In the genomic region with DNA sequence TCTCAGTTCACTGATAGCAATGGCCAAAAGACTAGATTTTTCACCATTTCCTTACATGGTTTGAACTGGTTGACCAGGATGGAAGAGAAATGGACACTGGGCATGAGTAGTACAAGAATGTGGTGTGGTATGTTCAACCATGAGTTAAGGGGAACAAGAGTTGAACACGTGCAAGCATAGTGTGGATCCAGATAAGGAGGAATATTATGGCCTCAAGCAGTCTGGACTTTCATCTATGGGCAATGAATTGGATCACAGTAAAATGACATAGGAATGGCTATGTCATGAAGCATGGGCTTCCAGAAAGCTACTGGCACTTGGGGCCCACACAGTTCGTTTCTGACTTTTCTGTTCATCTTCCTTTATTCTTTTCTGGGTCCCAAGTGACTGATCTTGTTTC, we compare ENCODE assay signal across 21 mouse cellular contexts.
DNase-seq lines count a peak whose midpoint lies in the region; ATAC-seq lines count a peak whose summit lies in the region.
"Had no signal": no experiment of that assay in that cellular context is flagged by ENCODE, and none has a peak within 500 bp of the region (broad histone marks: within the 10 kb centered on the region; RNA-seq: fewer than 3 reads in every experiment).

No protein-coding gene starts in this region.

- intact Hi-C loops in heart, postnatal 25 days (cut with DNase I): loop anchor here (10.0 kb wide), 1 partner anchor 440 kb away; no protein-coding TSS in a partner anchor

- 0 out of 2 replicates have a peak overlapping the region, but pooled peaks have one; percentile 64 for H3K27ac ChIP-seq in hindbrain, embryonic 12.5 days
- no peak overlapping the region for H3K27ac ChIP-seq in hindbrain, embryonic 11.5 days (ENCODE audit: low read depth, low read length)
- H3K27ac ChIP-seq in forebrain, embryonic 11.5 days (ENCODE audit: low read depth, low read length): peak overlapping the region; percentile 74
- H3K27ac ChIP-seq in forebrain, embryonic 13.5 days: peak overlapping the region; percentile 89
- H3K27ac ChIP-seq in intestine, embryonic 15.5 days: no peak overlapping the region
- H3K27ac ChIP-seq: embryonic facial prominence, embryonic 15.5 days; gastrocnemius, adult 2 months had no signal

- peaks cover 23% of the 10 kb centered on the region for H3K4me1 ChIP-seq in hindbrain, embryonic 12.5 days
- H3K4me1 ChIP-seq in hindbrain, embryonic 11.5 days (replicated peaks; ENCODE audit: control insufficient read depth, insufficient read depth, low read length): 0 out of 2 replicates have a peak, but pooled peaks cover 2% of the 10 kb centered on the region
- peaks cover 9% of the 10 kb centered on the region; the same call in 1 of the 2 replicates for H3K4me1 ChIP-seq in forebrain, embryonic 11.5 days (replicated peaks; ENCODE audit: control insufficient read depth, insufficient read depth, low read length)
- peaks cover 38% of the 10 kb centered on the region for H3K4me1 ChIP-seq in forebrain, embryonic 13.5 days
- H3K4me1 ChIP-seq in intestine, embryonic 15.5 days (replicated peaks): no peaks in the 10 kb centered on the region

- WGBS in hindbrain, embryonic 12.5 days: 84% methylated on average over 2 of the region's 2 CpGs
- WGBS in hindbrain, embryonic 11.5 days: 93% methylated on average over 2 of the region's 2 CpGs
- 87% methylated on average over 2 of the region's 2 CpGs for WGBS in forebrain, embryonic 11.5 days
- 96% methylated on average over 2 of the region's 2 CpGs for WGBS in forebrain, embryonic 13.5 days
- 84% methylated on average over 2 of the region's 2 CpGs for WGBS in intestine, embryonic 15.5 days

- peaks cover 31% of the 10 kb centered on the region for H3K27me3 ChIP-seq in hindbrain, embryonic 12.5 days
- peaks cover 2% of the 10 kb centered on the region for H3K27me3 ChIP-seq in hindbrain, embryonic 11.5 days (ENCODE audit: control insufficient read depth, insufficient read depth, low read length)
- no peaks in the 10 kb centered on the region for H3K27me3 ChIP-seq in forebrain, embryonic 11.5 days (ENCODE audit: control insufficient read depth, insufficient read depth, low read length)
- no peaks in the 10 kb centered on the region for H3K27me3 ChIP-seq in forebrain, embryonic 13.5 days
- H3K27me3 ChIP-seq in intestine, embryonic 15.5 days (replicated peaks): no peaks in the 10 kb centered on the region
- H3K27me3 ChIP-seq: CH12.LX; hindbrain, embryonic 15.5 days; Patski had no signal

- H3K9me3 ChIP-seq in hindbrain, embryonic 12.5 days (replicated peaks): no peaks in the 10 kb centered on the region
- no peaks in the 10 kb centered on the region for H3K9me3 ChIP-seq in hindbrain, embryonic 11.5 days (ENCODE audit: control insufficient read depth, low read length)
- H3K9me3 ChIP-seq in forebrain, embryonic 11.5 days (ENCODE audit: control insufficient read depth, low read length): no peaks in the 10 kb centered on the region
- H3K9me3 ChIP-seq in forebrain, embryonic 13.5 days (replicated peaks): no peaks in the 10 kb centered on the region
- H3K9me3 ChIP-seq in intestine, embryonic 15.5 days: no peaks in the 10 kb centered on the region
- H3K9me3 ChIP-seq: embryonic facial prominence, embryonic 15.5 days; hindbrain, embryonic 15.5 days had no signal

- no peak for DNase-seq in hindbrain, embryonic 11.5 days (ENCODE audit: low spot score)
- DNase-seq in forebrain, embryonic 11.5 days (ENCODE audit: low spot score): no peak
- DNase-seq in cerebellum, adult 9-11 months: no peak
- DNase-seq in heart, postnatal 25 days (ENCODE audit: low spot score): no peak
- DNase-seq: adrenal gland, postnatal 14 days; cerebellum, adult 11-12 months; cerebellum, adult 9-10 months; embryo, embryonic 11 days; gastrocnemius, adult 2 months; gastrocnemius, postnatal 25 days; heart, postnatal 10 days; kidney, adult 18-20 months had no signal

- H3K4me3 ChIP-seq in hindbrain, embryonic 12.5 days: no peak overlapping the region
- H3K4me3 ChIP-seq in hindbrain, embryonic 11.5 days (ENCODE audit: low read depth, low read length): no peak overlapping the region
- H3K4me3 ChIP-seq in forebrain, embryonic 11.5 days (ENCODE audit: low read depth, low read length): no peak overlapping the region
- H3K4me3 ChIP-seq in forebrain, embryonic 13.5 days: no peak overlapping the region
- no peak overlapping the region for H3K4me3 ChIP-seq in intestine, embryonic 15.5 days (replicated peaks)
- H3K4me3 ChIP-seq: embryonic facial prominence, embryonic 15.5 days; erythroblast, embryonic 14.5 days; gastrocnemius, adult 2 months; hindbrain, embryonic 15.5 days had no signal

- no peaks in the 10 kb centered on the region for H3K36me3 ChIP-seq in hindbrain, embryonic 12.5 days
- no peaks in the 10 kb centered on the region for H3K36me3 ChIP-seq in hindbrain, embryonic 11.5 days (ENCODE audit: control insufficient read depth, insufficient read depth, low read length)
- H3K36me3 ChIP-seq in forebrain, embryonic 11.5 days (ENCODE audit: control insufficient read depth, insufficient read depth, low read length): no peaks in the 10 kb centered on the region
- no peaks in the 10 kb centered on the region for H3K36me3 ChIP-seq in forebrain, embryonic 13.5 days (ENCODE audit: poor library complexity, severe bottlenecking)
- H3K36me3 ChIP-seq in intestine, embryonic 15.5 days: no peaks in the 10 kb centered on the region
- H3K36me3 ChIP-seq: embryonic facial prominence, embryonic 15.5 days; hindbrain, embryonic 15.5 days had no signal

- ATAC-seq in hindbrain, embryonic 12.5 days (ENCODE audit: low FRiP score): no peak
- no peak for ATAC-seq in hindbrain, embryonic 11.5 days (ENCODE audit: low FRiP score)
- no peak for ATAC-seq in forebrain, embryonic 11.5 days (replicated peaks; ENCODE audit: low FRiP score)
- no peak for ATAC-seq in forebrain, embryonic 13.5 days
- peak; percentile 59; the same call in 1 of the 2 replicates for ATAC-seq in intestine, embryonic 15.5 days
- ATAC-seq: activated CD4-positive, CD25-positive, alpha-beta regulatory T cell, adult 4 months; Patski had no signal

- H3K9ac ChIP-seq in hindbrain, embryonic 12.5 days: no peak overlapping the region
- H3K9ac ChIP-seq in hindbrain, embryonic 11.5 days (ENCODE audit: low read depth, low read length): no peak overlapping the region
- no peak overlapping the region for H3K9ac ChIP-seq in forebrain, embryonic 11.5 days (ENCODE audit: low read length)
- no peak overlapping the region for H3K9ac ChIP-seq in forebrain, embryonic 13.5 days
- no peak overlapping the region for H3K9ac ChIP-seq in intestine, embryonic 15.5 days
- H3K9ac ChIP-seq: embryonic facial prominence, embryonic 15.5 days; hindbrain, embryonic 15.5 days had no signal

- H3K4me2 ChIP-seq in hindbrain, embryonic 12.5 days (replicated peaks): no peak overlapping the region
- no peak overlapping the region for H3K4me2 ChIP-seq in hindbrain, embryonic 11.5 days (replicated peaks; ENCODE audit: low read depth, low read length)
- no peak overlapping the region for H3K4me2 ChIP-seq in forebrain, embryonic 11.5 days (ENCODE audit: low read depth, low read length, severe bottlenecking)
- no peak overlapping the region for H3K4me2 ChIP-seq in forebrain, embryonic 13.5 days
- H3K4me2 ChIP-seq in intestine, embryonic 15.5 days (replicated peaks): no peak overlapping the region
- H3K4me2 ChIP-seq: embryonic facial prominence, embryonic 15.5 days; hindbrain, embryonic 15.5 days had no signal

Comparison
In these comparisons a context has a peak if more than half of its experiments do, and no peak if none do; other contexts are left out.
1. H3K27ac ChIP-seq: peak in hindbrain, embryonic 12.5 days (single experiment), forebrain, embryonic 11.5 days (single experiment) and forebrain, embryonic 13.5 days (single experiment); none in hindbrain, embryonic 11.5 days (single experiment) and intestine, embryonic 15.5 days (single experiment).